Mouse (Mus musculus) MEL (cell line): ENCODE data around the gene Dgat2.

Experiments used
- CHD2 ChIP-seq: IDR thresholded peaks from 2 replicates; pipeline ENCODE4 v1.6.1; 2011; ENCODE audit warnings: low read length, improper control_type of control experiment
- EP300 ChIP-seq, 2 experiments: IDR thresholded peaks; 2 replicates each; pipeline ENCODE4 v1.6.1; 2011; ENCODE audit warnings: improper control_type of control experiment in 2 of 2, low read length in 2 of 2, low read depth in 1 of 2, mild to moderate bottlenecking in 1 of 2
- MAFK ChIP-seq: IDR thresholded peaks from 2 replicates; pipeline ENCODE4 v1.6.1; 2011; ENCODE audit warnings: low read depth, mild to moderate bottlenecking, low read length, improper control_type of control experiment, borderline replicate concordance
- MAX ChIP-seq: IDR thresholded peaks from 2 replicates; pipeline ENCODE4 v1.6.1; 2011; ENCODE audit warnings: low read length, improper control_type of control experiment
- RCOR1 ChIP-seq: IDR thresholded peaks from 2 replicates; pipeline ENCODE4 v1.6.1; 2012; ENCODE audit warnings: low read depth, mild to moderate bottlenecking, inconsistent platforms, low read length, improper control_type of control experiment
- SIN3A ChIP-seq: IDR thresholded peaks from 2 replicates; pipeline ENCODE4 v1.6.1; 2012; ENCODE audit warnings: low read length, improper control_type of control experiment, inconsistent platforms
- SMC3 ChIP-seq: IDR thresholded peaks from 2 replicates; pipeline ENCODE4 v1.6.1; 2011; ENCODE audit warnings: low read depth, low read length, improper control_type of control experiment
- ZC3H11A ChIP-seq: IDR thresholded peaks from 2 replicates; pipeline ENCODE4 v1.6.1; 2012; ENCODE audit warnings: low read depth, mild to moderate bottlenecking, inconsistent platforms, low read length, improper control_type of control experiment

DNA sequence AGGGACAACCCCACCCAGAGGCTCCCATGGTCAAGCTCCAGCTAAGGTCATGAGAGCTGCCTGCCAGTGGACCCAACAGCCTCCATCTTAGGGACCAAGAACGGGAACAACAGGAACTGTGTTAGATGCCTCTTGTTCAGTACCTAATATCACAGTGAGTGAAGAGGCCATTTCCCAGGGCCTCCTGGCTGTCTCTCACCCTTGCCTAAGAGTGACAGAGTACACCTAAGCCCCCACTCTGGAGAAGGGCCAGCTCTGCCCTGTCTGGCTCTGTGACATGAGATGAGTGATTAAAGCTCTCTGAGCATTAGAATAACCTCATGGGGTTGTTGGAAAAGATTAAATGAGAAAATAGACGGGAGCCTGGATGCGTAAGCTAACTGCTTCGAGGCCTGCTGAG, 8.5 kb downstream of the Dgat2 start:
- TF ChIP-seq MAX (no peak), RCOR1 (no peak), EP300 (IDR thresholded peaks at IDR 0.05; ENCODE audit: low read depth in 1 of 2, low read length in 2 of 2) (no peak), CHD2 (no peak), MAFK (no peak), SIN3A (no peak), ZC3H11A (no peak), SMC3 (no peak)
